Mouse (Mus musculus) small intestine, adult 2 months (tissue): ENCODE measurements around the gene Ppp1r1b. TPM values are rescaled to one million over a fixed set of nuclear protein-coding genes. Genes with fewer than 3 reads are reported as not detected.

Experiments used
- H3K27ac ChIP-seq: fragments of 200-500 bp; 2 replicates; pipeline ENCODE4 v1.5.1; 2012; ENCODE audit warnings: low read depth, low read length, control low read depth, inconsistent platforms; ENCODE audit not compliant: insufficient read depth
- H3K27me3 ChIP-seq: fragments of 200-500 bp; 2 replicates; pipeline ENCODE4 v1.6.1; 2012; ENCODE audit warnings: mild to moderate bottlenecking, moderate library complexity, low read length, inconsistent platforms; ENCODE audit not compliant: control insufficient read depth, insufficient read depth
- H3K36me3 ChIP-seq: fragments of 200-500 bp; 2 replicates; pipeline ENCODE4 v1.6.1; 2012; ENCODE audit warnings: mild to moderate bottlenecking, low read length, control low read depth, inconsistent platforms; ENCODE audit not compliant: control insufficient read depth, insufficient read depth
- H3K4me1 ChIP-seq: fragments of 200-500 bp; 2 replicates; pipeline ENCODE4 v1.6.1; 2012; ENCODE audit warnings: low read length, inconsistent platforms, mixed read lengths; ENCODE audit not compliant: control insufficient read depth, insufficient read depth, insufficient read length
- H3K4me3 ChIP-seq: fragments of 200-500 bp; 2 replicates; pipeline ENCODE4 v1.5.1; 2012; ENCODE audit warnings: low read depth, mild to moderate bottlenecking, control low read depth, inconsistent platforms, low read length, moderate library complexity
- CTCF ChIP-seq: fragments of 200-500 bp; IDR thresholded peaks from 2 replicates; pipeline ENCODE4 v1.5.1; 2012; ENCODE audit warnings: low read depth, mild to moderate bottlenecking, control low read depth, inconsistent platforms, low read length, moderate library complexity, mixed read lengths; ENCODE audit not compliant: insufficient replicate concordance, insufficient read length; ENCODE audit errors: extremely low read depth
- POLR2A ChIP-seq: fragments of 200-500 bp; IDR thresholded peaks from 2 replicates; pipeline ENCODE4 v1.6.1; 2012; ENCODE audit warnings: low read depth, mild to moderate bottlenecking, control low read depth, inconsistent platforms, low read length, moderate library complexity
- WGBS: fragments of 180-500 bp; shearing (Covaris S2); methylation state at CpG from one replicate; pipeline ENCODE4 v1.1.7; 2018; 5-methylcytosine and 5-hydroxymethylcytosine counted together
- polyA plus RNA-seq: library from polyadenylated mRNA; depleted of rRNA; stranded (reverse); fragments of >200 nt; gene quantifications from 2 replicates; pipeline ENCODE4 v1.2.3, GENCODE M21; 2012

Gene Ppp1r1b
- polyA plus RNA-seq, 1 experiment, result 270 TPM

DNA sequence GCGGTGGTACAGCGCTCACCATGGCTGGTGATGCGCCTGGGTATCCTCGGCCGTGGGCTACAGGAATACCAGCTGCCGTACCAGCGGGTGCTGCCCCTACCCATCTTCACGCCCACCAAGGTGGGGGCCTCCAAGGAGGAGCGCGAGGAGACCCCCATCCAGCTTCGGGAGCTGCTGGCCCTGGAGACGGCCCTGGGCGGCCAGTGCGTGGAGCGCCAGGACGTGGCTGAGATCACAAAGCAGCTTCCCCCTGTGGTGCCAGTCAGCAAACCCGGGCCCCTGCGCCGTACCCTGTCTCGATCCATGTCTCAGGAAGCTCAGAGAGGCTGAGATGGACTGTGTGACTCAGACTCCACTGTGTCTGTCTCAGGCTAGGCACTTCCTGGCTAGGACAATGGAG, 36.0 kb downstream of the Ppp1r1b start:
- H3K36me3 ChIP-seq, result peaks cover 15% of the 10 kb centered on the region
- H3K27me3 ChIP-seq, result no peaks in the 10 kb centered on the region
- no peak overlapping the region for H3K27ac ChIP-seq
- no peak for TF ChIP-seq POLR2A
- H3K4me1 ChIP-seq, result peaks cover 3% of the 10 kb centered on the region; the same call in 1 of the 2 replicates
- 88% methylated on average over 20 of the region's 20 CpGs for WGBS
- no peak overlapping the region for H3K4me3 ChIP-seq

- H3K4me3 ChIP-seq, result no peak overlapping the region
- H3K4me1 ChIP-seq, result peaks cover 8% of the 10 kb centered on the region
- 83% methylated on average over 8 of the region's 8 CpGs for WGBS
These were observed 36.8 kb downstream of the Ppp1r1b start for GRCm38 (mm10) chr11:98384721-98385637.

DNA sequence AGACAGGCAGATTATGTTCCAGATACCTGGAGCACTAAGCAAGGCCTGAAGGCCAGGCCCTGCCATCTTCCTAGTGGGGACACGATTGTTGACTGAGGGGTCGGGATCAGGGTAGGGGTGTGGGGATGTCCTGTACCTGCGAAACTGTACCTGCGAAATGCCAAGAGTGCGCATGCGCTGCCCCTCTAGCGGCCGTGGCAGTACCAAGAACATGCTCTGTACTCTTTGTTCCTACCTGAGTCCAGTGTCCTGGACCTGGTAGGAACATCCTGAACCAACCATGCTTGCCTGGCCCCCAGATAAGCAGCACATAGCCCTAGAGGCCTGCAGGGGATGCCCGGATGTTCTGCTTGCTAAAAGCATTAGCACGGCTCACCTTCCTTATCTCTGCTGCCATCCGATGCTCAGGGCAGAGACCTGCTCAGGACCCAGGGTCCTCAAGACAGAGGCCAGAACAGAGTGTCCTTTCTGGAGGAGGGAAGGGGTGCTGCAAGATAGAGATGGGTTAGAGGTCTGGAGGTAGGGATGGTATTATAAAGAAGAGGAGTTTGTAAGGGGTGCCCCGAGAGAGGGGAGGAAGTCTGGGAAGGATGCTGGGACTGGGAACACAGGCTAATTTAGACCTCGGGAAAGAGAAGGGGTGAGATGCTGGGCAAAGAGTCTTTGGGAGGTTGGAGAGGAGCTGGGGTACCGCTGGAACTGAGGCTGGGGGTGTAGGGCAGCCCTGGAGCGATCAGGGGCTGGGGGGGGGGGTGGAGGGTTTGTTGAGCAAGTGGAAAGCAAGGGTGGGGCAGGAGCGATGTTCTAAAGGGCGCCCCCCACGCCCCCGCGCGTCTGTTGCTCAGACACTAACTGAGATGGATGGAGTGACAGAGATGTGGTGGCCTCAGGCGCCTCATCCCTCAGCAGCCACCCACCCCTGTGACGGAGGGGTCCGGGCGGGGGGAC, 37.7 kb downstream of the Ppp1r1b start, which contains the start of gene Pnmt:
Pnmt (plus strand) TSS at position 813 of the 948 bp plus-strand sequence.
- TF ChIP-seq CTCF, result no peak
- no peak for TF ChIP-seq POLR2A
- Histone ChIP-seq H3K36me3 (no peaks in the 10 kb centered on the region; the same call in 1 of the 2 replicates), H3K27me3 (no peaks in the 10 kb centered on the region), H3K4me3 (no peak within 1 kb of the TSS), H3K4me1 (peaks cover 11% of the 10 kb centered on the region), H3K27ac (no peak within 1 kb of the TSS)
- 59% methylated on average over 25 of the region's 25 CpGs for WGBS

More at GRCm38 (mm10) chr11:98384721-98385637, 36.8 kb downstream of the Ppp1r1b start:
- Histone ChIP-seq H3K36me3 (peaks cover 8% of the 10 kb centered on the region), H3K27ac (no peak overlapping the region), H3K27me3 (no peaks in the 10 kb centered on the region)
- TF ChIP-seq CTCF (no peak), POLR2A (no peak)

GRCm38 (mm10) chr11:98386596-98386995, 38.4 kb downstream of the Ppp1r1b start:
- Histone ChIP-seq H3K4me3 (no peak overlapping the region), H3K36me3 (no peaks in the 10 kb centered on the region; the same call in 1 of the 2 replicates), H3K4me1 (peaks cover 14% of the 10 kb centered on the region), H3K27me3 (no peaks in the 10 kb centered on the region), H3K27ac (no peak overlapping the region)
- TF ChIP-seq POLR2A (no peak), CTCF (no peak)
- 23% methylated on average over 24 of the region's 24 CpGs for WGBS

DNA sequence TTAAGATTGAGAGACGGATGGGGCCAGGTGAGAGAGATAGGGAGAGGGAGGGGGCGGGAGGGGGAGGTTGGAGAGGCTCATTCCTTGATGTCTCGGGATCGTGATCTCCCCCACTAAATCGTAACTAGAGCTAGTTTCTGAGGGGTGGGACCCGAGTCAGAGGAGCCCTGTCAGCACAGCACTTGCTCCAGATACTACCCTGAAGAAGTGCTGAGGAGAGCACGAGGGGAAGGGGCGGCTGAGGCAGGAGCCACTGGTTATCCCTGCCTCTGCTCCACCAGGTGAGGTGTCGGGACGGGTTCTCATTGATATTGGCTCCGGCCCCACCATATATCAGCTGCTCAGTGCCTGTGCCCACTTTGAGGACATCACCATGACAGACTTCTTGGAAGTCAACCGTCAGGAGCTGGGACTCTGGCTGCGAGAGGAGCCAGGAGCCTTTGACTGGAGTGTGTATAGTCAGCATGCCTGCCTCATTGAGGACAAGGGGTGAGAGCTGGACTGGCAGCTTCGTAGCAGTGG, 38.9 kb downstream of the Ppp1r1b start:
- Histone ChIP-seq H3K27me3 (no peaks in the 10 kb centered on the region), H3K36me3 (no peaks in the 10 kb centered on the region), H3K4me1 (peaks cover 17% of the 10 kb centered on the region), H3K4me3 (no peak overlapping the region), H3K27ac (no peak overlapping the region)
- TF ChIP-seq POLR2A (no peak), CTCF (no peak)
- 68% methylated on average over 14 of the region's 14 CpGs for WGBS

DNA sequence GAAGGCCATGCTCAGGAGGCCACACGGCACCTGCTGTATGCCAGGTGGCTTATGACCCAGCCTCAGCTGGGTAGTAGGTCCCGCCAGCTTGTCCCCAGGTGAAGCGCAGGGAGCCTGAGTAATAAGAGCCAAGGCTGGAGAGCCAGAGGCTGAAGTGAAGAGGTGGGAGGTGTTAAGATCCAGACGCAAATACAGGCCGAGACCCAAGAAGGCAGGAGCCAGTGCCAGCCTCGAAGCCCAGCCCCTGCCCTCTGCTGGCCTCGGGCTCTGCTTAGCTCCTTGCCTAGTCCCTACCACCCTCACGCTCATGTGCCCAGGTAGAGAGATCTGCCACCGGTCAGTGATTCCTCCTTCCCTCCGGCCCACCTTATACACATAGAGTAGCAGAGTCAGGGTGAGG, 40.1 kb downstream of the Ppp1r1b start:
- Histone ChIP-seq H3K27ac (no peak overlapping the region), H3K36me3 (no peaks in the 10 kb centered on the region), H3K4me1 (peaks cover 22% of the 10 kb centered on the region), H3K27me3 (no peaks in the 10 kb centered on the region), H3K4me3 (no peak overlapping the region)
- TF ChIP-seq CTCF, result no peak
- TF ChIP-seq POLR2A, result no peak
- 58% methylated on average over 10 of the region's 10 CpGs for WGBS
